Mouse (Mus musculus): ENCODE measurements around the gene Unk. TPM values are rescaled to one million over a fixed set of nuclear protein-coding genes. Genes with fewer than 3 reads are reported as not detected.

Gene Unk
- polyA plus RNA-seq, 1 experiment from 2014 or later: 24.9 TPM

- CTCF ChIA-PET: no interaction called here
- in situ Hi-C loops (cut with MboI; ENCODE audit: low pct_unique_long_range_greater_than_20kb): no loop called here
- no peaks in the 10 kb centered on the region for H3K27me3 ChIP-seq
- no peak for TF ChIP-seq CTCF (IDR thresholded peaks at IDR 0.05)
- POLR2A ChIA-PET: no interaction called here
- no peak for ATAC-seq
- DNase-seq (ENCODE audit: low read depth, low spot score): no peak
Observed at GRCm38 (mm10) chr11:116062521-116062920, 32.4 kb downstream of the Unk start.

GRCm38 (mm10) chr11:116063562-116063961 lies 33.4 kb downstream of the Unk start:
- CTCF ChIA-PET: no interaction called here
- ATAC-seq (no peak), DNase-seq (ENCODE audit: low read depth, low spot score) (no peak)
- POLR2A ChIA-PET: no interaction called here
- in situ Hi-C loops (cut with MboI; ENCODE audit: low pct_unique_long_range_greater_than_20kb): no loop called here
- TF ChIP-seq CTCF (IDR thresholded peaks at IDR 0.05): no peak
- no peaks in the 10 kb centered on the region for H3K27me3 ChIP-seq

- no peak for ATAC-seq
- POLR2A ChIA-PET: interaction anchor here (0.7 kb wide), 1 partner anchor 42 kb away, joined by 3 read pairs; no protein-coding TSS in a partner anchor
- DNase-seq (ENCODE audit: low read depth, low spot score): no peak
- TF ChIP-seq CTCF (IDR thresholded peaks at IDR 0.05): no peak
- CTCF ChIA-PET: no interaction called here
- no peaks in the 10 kb centered on the region for H3K27me3 ChIP-seq
- in situ Hi-C loops (cut with MboI; ENCODE audit: low pct_unique_long_range_greater_than_20kb): no loop called here
Observed at GRCm38 (mm10) chr11:116064187-116064867, 34.2 kb downstream of the Unk start.

- ChIA-PET POLR2A (interaction anchor here (0.7 kb wide), 1 partner anchor 43 kb away, joined by 3 read pairs; no protein-coding TSS in a partner anchor), CTCF (no interaction called here)
- no peak for TF ChIP-seq CTCF (IDR thresholded peaks at IDR 0.05)
- ATAC-seq (no peak), DNase-seq (ENCODE audit: low read depth, low spot score) (no peak)
- H3K27me3 ChIP-seq: no peaks in the 10 kb centered on the region
- in situ Hi-C loops (cut with MboI; ENCODE audit: low pct_unique_long_range_greater_than_20kb): no loop called here
Observed at GRCm38 (mm10) chr11:116065345-116065744, 35.2 kb downstream of the Unk start.

DNA sequence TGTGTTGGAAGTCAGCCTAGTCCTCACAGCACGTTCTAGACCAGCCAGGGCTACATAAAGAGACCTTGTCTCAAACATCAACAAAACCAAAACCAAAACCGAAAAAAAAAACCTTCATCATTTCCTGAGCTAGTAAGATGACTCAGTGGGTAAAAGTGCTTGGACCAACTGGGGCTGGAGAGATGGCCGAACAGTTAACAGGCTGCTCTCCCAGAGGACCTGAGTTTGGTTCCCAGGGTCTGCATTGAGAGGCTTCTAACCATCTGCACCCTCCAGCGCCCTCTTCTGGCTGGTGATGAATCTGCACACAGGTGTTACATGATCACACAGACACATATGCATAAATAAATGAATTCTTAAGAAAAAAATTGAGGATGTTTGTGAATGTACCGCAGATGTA lies 41.4 kb downstream of the Unk start:
- no peak for DNase-seq (ENCODE audit: low read depth, low spot score)
- no peak for TF ChIP-seq CTCF (IDR thresholded peaks at IDR 0.05)
- ATAC-seq: no peak
- in situ Hi-C loops (cut with MboI; ENCODE audit: low pct_unique_long_range_greater_than_20kb): no loop called here
- no peaks in the 10 kb centered on the region for H3K27me3 ChIP-seq
- ChIA-PET CTCF (interaction anchor here (1.5 kb wide), 1 partner anchor 13 kb away, joined by 4 read pairs; no protein-coding TSS in a partner anchor), POLR2A (no interaction called here)

DNA sequence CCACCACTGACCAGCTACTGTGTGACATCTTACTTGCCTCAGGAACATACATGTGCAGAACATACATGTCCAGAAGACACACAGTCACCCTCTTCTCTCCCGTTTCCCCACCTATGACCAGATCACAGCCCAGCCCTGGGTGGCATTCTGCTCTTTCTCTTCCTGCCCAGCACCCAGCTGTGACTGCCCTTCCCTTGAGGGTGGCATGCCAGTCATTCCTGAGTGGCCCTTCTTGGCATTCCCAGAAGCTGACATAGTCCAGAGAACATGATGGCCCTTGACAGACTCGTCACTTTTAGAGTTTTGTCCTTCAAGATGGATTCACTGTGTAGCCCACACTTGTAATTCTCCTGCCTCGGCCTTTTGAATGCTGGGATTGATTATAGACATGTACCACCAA lies 42.5 kb downstream of the Unk start:
- TF ChIP-seq CTCF (IDR thresholded peaks at IDR 0.05): no peak
- CTCF ChIA-PET: interaction anchor here (1.5 kb wide), 1 partner anchor 12 kb away, joined by 4 read pairs; no protein-coding TSS in a partner anchor
- in situ Hi-C loops (cut with MboI; ENCODE audit: low pct_unique_long_range_greater_than_20kb): no loop called here
- DNase-seq (ENCODE audit: low read depth, low spot score) (no peak), ATAC-seq (no peak)
- POLR2A ChIA-PET: interaction anchor here (1.1 kb wide), 1 partner anchor 9 kb away, joined by 4 read pairs; no protein-coding TSS in a partner anchor
- H3K27me3 ChIP-seq: no peaks in the 10 kb centered on the region

GRCm38 (mm10) chr11:116074436-116074991 lies 44.4 kb downstream of the Unk start:
- ChIA-PET POLR2A (no interaction called here), CTCF (interaction anchor here (1.3 kb wide), 1 partner anchor 10 kb away, joined by 4 read pairs; no protein-coding TSS in a partner anchor)
- in situ Hi-C loops (cut with MboI; ENCODE audit: low pct_unique_long_range_greater_than_20kb): no loop called here
- DNase-seq (ENCODE audit: low read depth, low spot score): no peak
- TF ChIP-seq CTCF (IDR thresholded peaks at IDR 0.05): no peak
- ATAC-seq: no peak
- H3K27me3 ChIP-seq: no peaks in the 10 kb centered on the region

DNA sequence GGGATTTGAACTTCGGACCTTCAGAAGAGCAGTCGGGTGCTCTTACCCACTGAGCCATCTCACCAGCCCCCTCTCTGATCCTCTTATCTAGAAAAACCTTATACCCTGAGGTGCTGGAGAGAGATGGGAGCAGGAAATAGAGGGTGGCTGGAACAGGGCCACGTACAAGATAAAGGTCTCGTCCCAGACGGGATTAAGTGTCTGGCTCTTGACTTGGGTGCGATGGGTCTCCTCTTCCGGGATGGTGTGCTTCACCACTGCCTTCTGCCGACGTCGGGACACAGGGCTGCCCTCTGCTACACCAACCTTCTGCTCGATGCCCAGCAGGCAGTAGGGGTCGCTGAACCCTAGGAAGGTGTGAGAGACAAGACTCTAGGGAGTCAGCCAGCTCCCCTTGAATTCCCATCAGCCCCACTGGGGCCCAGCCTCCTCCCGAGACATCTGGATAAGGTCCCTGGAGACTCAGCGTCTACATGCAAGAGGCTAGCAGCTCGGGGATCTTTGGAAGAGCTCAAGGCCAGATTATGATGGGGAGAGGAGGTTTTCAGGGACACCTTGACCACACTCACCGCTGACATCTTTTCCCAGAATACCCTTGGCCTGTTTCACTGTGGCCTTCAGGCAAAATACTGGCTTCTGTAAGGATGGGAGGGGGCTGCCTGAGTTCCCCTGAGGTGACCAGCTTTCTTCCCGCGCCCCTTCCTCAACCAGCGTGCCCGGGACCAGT lies 45.6 kb downstream of the Unk start:
- ATAC-seq: no peak
- POLR2A ChIA-PET: no interaction called here
- H3K27me3 ChIP-seq: no peaks in the 10 kb centered on the region
- DNase-seq (ENCODE audit: low read depth, low spot score): no peak
- in situ Hi-C loops (cut with MboI; ENCODE audit: low pct_unique_long_range_greater_than_20kb): no loop called here
- CTCF ChIA-PET: interaction anchor here (1.3 kb wide), 1 partner anchor 9 kb away, joined by 4 read pairs; no protein-coding TSS in a partner anchor
- no peak for TF ChIP-seq CTCF (IDR thresholded peaks at IDR 0.05)

DNA sequence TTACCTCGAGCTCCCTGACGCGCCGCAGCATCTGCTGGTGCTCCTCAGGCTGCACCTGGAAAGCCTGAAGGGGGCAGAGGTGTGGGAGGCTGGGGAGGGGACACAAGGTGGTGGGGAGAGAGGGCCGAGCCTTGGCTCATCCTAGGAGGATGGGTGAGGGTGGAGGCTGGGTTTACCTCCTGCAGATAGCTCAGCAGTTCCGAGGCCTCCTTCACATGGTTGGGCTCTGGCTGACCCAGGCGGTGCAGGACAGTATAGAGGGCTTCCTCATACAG lies 46.1 kb downstream of the Unk start:
- ChIA-PET CTCF (no interaction called here), POLR2A (no interaction called here)
- no peak for TF ChIP-seq CTCF (IDR thresholded peaks at IDR 0.05)
- in situ Hi-C loops (cut with MboI; ENCODE audit: low pct_unique_long_range_greater_than_20kb): no loop called here
- DNase-seq (ENCODE audit: low read depth, low spot score): no peak
- no peak for ATAC-seq
- no peaks in the 10 kb centered on the region for H3K27me3 ChIP-seq

- ATAC-seq: no peak
- no peak for TF ChIP-seq CTCF (IDR thresholded peaks at IDR 0.05)
- DNase-seq (ENCODE audit: low read depth, low spot score): no peak
- H3K27me3 ChIP-seq: no peaks in the 10 kb centered on the region
- CTCF ChIA-PET: no interaction called here
- POLR2A ChIA-PET: interaction anchor here (0.6 kb wide), 1 partner anchor 16 kb away, joined by 3 read pairs; no protein-coding TSS in a partner anchor
- in situ Hi-C loops (cut with MboI; ENCODE audit: low pct_unique_long_range_greater_than_20kb): no loop called here
Observed at GRCm38 (mm10) chr11:116076836-116077235, 46.7 kb downstream of the Unk start.

Measured in Patski (cell line).